Mouse (Mus musculus) liver, embryonic 16.5 days (tissue): ENCODE measurements at regions not wholly inside any gene's neighbourhood (a gene's known extent, or its start where the extent isn't known, plus 50 kb on each side); places are given as distances from the start of the nearest gene placed in this dataset.

Experiments used
- ATAC-seq: fragments of 200-750 bp; cut with Nextera tagmentation; 2 replicates; pipeline ENCODE4 v1.8.0; 2017; ENCODE audit warnings: low read depth, mild to moderate bottlenecking, moderate number of reproducible peaks, moderate library complexity
- H3K27ac ChIP-seq: fragments of 300-500 bp; sonication (generic); 2 replicates; pipeline ENCODE4 v1.5.1; 2014; ENCODE audit warnings: mild to moderate bottlenecking, low read length
- H3K27me3 ChIP-seq: fragments of 300-500 bp; sonication (generic); 2 replicates; pipeline ENCODE4 v1.6.1; 2014; ENCODE audit warnings: low read depth, low read length, mixed read lengths; ENCODE audit not compliant: control insufficient read depth, insufficient read depth
- H3K36me3 ChIP-seq: fragments of 300-500 bp; sonication (generic); 2 replicates; pipeline ENCODE4 v1.6.1; 2014; ENCODE audit warnings: mild to moderate bottlenecking; ENCODE audit not compliant: control insufficient read depth, insufficient read depth
- H3K4me1 ChIP-seq: fragments of 300-500 bp; sonication (generic); 2 replicates; pipeline ENCODE4 v1.6.1; 2014; ENCODE audit warnings: low read depth, low read length, mixed read lengths; ENCODE audit not compliant: control insufficient read depth
- H3K4me2 ChIP-seq: fragments of 300-500 bp; sonication (generic); 2 replicates; pipeline ENCODE4 v1.6.1; 2014; ENCODE audit warnings: low read depth, low read length, mixed read lengths
- H3K4me3 ChIP-seq: fragments of 300-500 bp; sonication (generic); 2 replicates; pipeline ENCODE4 v1.5.1; 2014; ENCODE audit warnings: low read depth, mild to moderate bottlenecking, low read length
- H3K9ac ChIP-seq: fragments of 300-500 bp; sonication (generic); 2 replicates; pipeline ENCODE4 v1.6.1; 2014; ENCODE audit warnings: low read depth, low read length
- H3K9me3 ChIP-seq: fragments of 300-500 bp; sonication (generic); replicated peaks from 2 replicates; pipeline ENCODE4 v1.6.1; 2016; ENCODE audit warnings: low read length; ENCODE audit not compliant: control insufficient read depth
- WGBS: fragments of 180-500 bp; shearing (Covaris S2); extraction: QIAGEN DNeasy Blood & Tissue Kit; methylation state at CpG from one replicate; pipeline ENCODE4 v1.1.7; 2014; ENCODE audit not compliant: insufficient replicate concordance; 5-methylcytosine and 5-hydroxymethylcytosine counted together

DNA sequence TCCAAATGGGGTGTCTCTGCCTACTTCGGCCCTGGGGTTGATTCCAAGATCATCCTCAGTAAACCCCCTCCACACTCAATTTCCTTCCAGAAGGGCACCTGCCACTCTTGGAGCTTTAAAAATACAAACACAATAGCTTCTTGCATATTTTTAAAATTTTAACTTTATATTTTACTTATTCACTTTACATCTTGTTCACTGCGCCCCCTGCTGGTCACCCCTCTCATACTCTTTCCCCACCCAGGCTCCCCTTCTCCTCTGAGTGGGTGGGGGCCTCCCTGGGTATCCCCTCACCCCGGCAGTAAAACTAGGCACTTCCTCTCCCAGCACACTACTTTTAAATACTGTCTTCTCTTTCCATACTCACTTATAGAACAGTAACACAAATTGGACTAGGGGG, 79.4 kb upstream of the Ubr2 start:
- ATAC-seq, result no peak
- no peak overlapping the region for H3K9ac ChIP-seq
- no peak overlapping the region for H3K4me2 ChIP-seq
- H3K4me1 ChIP-seq, result no peaks in the 10 kb centered on the region
- H3K9me3 ChIP-seq, result no peaks in the 10 kb centered on the region; the same call in 1 of the 2 replicates
- H3K27ac ChIP-seq, result no peak overlapping the region
- no peaks in the 10 kb centered on the region for H3K36me3 ChIP-seq
- H3K4me3 ChIP-seq, result no peak overlapping the region
- 64% methylated on average over 3 of the region's 3 CpGs for WGBS
- no peaks in the 10 kb centered on the region for H3K27me3 ChIP-seq

DNA sequence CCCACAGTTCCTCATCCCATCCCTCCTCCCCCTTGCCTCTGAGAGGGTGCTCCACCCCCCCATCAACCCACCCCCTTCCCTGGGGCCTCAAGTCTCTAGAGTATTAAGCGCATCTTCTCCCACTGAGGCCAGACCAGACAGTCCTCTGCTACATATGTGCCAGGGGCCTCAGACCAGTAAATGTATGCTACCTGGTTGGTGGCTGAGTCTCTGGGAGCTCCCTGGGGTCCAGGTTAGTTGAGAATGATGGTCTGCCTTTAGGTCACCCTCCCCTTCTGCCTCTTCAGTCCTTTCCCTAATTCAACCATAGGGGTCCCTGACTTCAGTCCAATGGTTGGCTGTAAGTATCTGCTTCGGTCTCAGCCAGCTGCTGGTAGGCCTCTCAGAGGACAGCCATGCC, 58.9 kb upstream of the Ubr2 start:
- no peak overlapping the region for H3K27ac ChIP-seq

DNA sequence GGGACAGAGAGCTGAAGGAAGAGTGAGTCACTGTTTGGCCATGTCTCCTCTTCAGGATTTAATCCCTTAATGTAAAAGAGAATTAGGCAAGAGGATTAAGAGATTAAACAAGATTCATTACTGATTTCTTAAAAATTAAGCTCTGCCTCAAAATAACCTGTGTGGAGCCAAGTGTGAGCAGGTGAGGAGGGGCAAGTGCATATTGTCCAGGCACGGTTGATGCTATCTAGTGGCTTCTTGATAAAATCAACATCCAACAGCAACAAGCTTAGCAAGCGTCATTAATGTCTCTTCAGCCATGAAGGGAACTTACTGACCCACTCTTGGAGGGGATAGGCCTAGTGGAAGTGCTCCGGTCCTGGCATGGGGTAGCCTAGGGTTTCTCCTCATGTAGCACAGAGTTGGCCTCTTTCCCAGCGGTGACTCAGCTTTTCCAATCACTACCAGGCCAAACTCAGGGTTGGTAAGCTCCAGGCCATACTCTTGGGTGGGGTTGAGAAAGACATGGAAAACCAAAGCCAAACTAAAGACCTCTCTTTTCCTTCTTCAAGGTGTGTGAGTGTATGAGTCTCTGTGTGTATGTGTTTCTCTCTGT, 55.0 kb upstream of the Ubr2 start:
- no peak overlapping the region for H3K27ac ChIP-seq
- H3K4me2 ChIP-seq, result no peak overlapping the region
- H3K4me1 ChIP-seq, result no peaks in the 10 kb centered on the region
- ATAC-seq, result no peak
- no peaks in the 10 kb centered on the region for H3K36me3 ChIP-seq
- H3K27me3 ChIP-seq, result no peaks in the 10 kb centered on the region
- no peak overlapping the region for H3K9ac ChIP-seq
- H3K9me3 ChIP-seq, result no peaks in the 10 kb centered on the region
- H3K4me3 ChIP-seq, result no peak overlapping the region
- WGBS, result 65% methylated on average over 4 of the region's 4 CpGs

More for the DNA sequence above, 58.9 kb upstream of the Ubr2 start:
- no peak for ATAC-seq
- no peaks in the 10 kb centered on the region for H3K36me3 ChIP-seq
- no peak overlapping the region for H3K4me3 ChIP-seq
- 81% methylated on average over 2 of the region's 2 CpGs for WGBS
- no peaks in the 10 kb centered on the region for H3K27me3 ChIP-seq
- H3K9ac ChIP-seq, result no peak overlapping the region
- H3K4me2 ChIP-seq, result no peak overlapping the region
- no peaks in the 10 kb centered on the region for H3K4me1 ChIP-seq
- no peaks in the 10 kb centered on the region for H3K9me3 ChIP-seq

DNA sequence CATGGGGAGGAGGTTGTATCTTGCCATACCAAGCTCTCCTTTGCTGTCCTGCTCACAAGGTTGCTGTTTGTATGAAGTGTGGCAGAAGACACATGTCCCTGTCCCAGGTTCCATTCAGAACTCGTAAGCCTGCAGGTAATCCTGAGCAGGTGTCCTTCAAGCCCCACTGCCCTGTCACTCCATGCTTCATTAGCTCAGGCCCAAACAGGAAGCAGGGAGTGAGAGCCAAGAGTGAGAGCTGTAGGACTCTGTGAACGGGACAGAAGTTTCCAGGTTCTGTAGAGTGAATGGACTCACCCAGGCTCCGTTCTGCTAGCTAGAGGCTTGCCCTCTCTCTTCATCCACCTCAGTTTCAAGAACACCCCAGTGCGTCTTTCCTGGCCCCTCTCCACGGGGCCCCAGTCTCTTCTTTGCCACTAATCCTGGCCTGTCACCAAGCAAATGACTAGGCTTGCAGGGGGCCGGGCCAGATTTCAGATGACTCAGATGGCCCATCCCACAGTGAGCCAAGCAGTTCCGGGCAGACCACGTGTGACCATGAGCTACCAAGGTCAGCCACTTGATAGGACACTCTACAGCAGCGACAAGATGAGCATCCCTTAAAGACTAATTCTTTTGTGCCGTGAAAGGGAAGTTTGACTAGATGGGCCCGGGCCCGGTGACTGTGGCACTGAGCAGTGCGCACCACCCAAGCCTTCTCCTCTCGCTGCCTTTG, 54.4 kb upstream of the Ubr2 start:
- no peaks in the 10 kb centered on the region for H3K27me3 ChIP-seq
- WGBS, result 68% methylated on average over 14 of the region's 14 CpGs
- ATAC-seq, result no peak
- no peak overlapping the region for H3K27ac ChIP-seq
- H3K9ac ChIP-seq, result no peak overlapping the region
- no peak overlapping the region for H3K4me2 ChIP-seq
- H3K9me3 ChIP-seq, result no peaks in the 10 kb centered on the region
- no peaks in the 10 kb centered on the region for H3K4me1 ChIP-seq
- H3K4me3 ChIP-seq, result no peak overlapping the region
- H3K36me3 ChIP-seq, result no peaks in the 10 kb centered on the region

DNA sequence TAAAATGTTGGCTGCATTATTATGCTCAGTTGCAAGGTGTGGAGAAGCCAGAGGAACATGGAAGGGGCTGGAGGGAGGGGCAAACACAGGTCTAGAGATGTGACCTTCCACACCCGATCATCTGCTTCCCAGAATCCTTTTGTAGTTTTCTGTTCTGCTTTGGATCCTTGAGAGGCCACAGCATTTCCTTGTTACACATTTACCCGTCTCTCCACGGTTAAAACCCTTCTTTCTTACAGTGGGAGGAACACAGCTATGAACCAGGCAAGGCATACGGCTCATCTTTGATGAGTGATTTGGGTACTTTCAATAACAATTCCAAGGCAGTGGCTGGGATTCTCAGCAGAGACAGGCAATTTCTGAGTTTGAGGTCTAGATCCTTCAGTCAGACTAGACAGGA, 53.6 kb upstream of the Ubr2 start:
- Histone ChIP-seq H3K4me2 (no peak overlapping the region), H3K27me3 (no peaks in the 10 kb centered on the region), H3K9me3 (no peaks in the 10 kb centered on the region), H3K27ac (no peak overlapping the region), H3K4me3 (no peak overlapping the region), H3K36me3 (no peaks in the 10 kb centered on the region), H3K4me1 (no peaks in the 10 kb centered on the region), H3K9ac (no peak overlapping the region)
- WGBS, result 63% methylated on average over 4 of the region's 4 CpGs
- no peak for ATAC-seq

DNA sequence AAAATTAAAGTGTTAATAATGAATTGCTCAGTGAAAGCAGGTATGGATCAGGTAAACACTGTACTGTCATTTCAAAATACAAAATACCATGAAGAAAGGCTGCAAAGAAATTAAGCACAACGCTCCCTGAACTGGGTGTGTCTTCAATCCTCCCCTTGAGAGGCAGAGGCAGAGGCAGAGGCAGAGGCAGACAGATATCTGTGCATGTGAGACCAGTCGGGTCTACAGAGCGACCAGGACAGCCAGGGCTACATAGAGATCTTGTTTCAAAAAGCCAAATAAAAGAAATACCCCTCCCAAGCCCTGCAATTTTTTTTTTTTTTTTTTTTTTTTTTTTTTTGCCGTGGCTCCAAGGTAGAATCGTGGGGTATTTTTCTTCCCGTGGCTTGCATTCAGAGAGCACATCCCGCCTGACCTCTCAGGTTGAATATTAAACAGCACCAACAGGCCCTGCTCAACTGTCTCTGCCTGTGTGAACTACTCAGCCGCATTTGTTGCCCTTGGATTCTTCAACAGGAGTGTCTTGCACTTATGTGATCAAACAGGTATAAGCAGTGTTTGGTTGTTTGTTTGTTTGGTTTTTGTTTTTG, 50.8 kb upstream of the Ubr2 start:
- Histone ChIP-seq H3K36me3 (no peaks in the 10 kb centered on the region), H3K4me2 (no peak overlapping the region), H3K9ac (no peak overlapping the region), H3K27ac (no peak overlapping the region), H3K9me3 (peaks cover 4% of the 10 kb centered on the region; the same call in 1 of the 2 replicates), H3K4me1 (no peaks in the 10 kb centered on the region), H3K27me3 (no peaks in the 10 kb centered on the region), H3K4me3 (no peak overlapping the region)
- peak; percentile 54 for ATAC-seq
- WGBS, result 55% methylated on average over 8 of the region's 8 CpGs
